Mouse (Mus musculus): ENCODE results near the gene Fastk. TPM values are rescaled to one million over a fixed set of nuclear protein-coding genes. Genes with fewer than 3 reads are reported as not detected.
A peak's percentile ranks its signal among the peaks of the same experiment; 100 is the strongest.

Fastk gene
- polyA plus RNA-seq, 1 experiment from 2014 or later = 117 TPM

GRCm38 (mm10) chr5:24426037-24426432 is 19.1 kb downstream of the Fastk start:
- WGBS = under 1% methylated on average over 10 of the region's 10 CpGs
- peaks cover 20% of the 10 kb centered on the region for H3K36me3 ChIP-seq (ENCODE audit: insufficient read depth, low read length)
- ATAC-seq (replicated peaks; ENCODE audit: low FRiP score, low read depth) (no peak), DNase-seq (ENCODE audit: low spot score) (peak; percentile 35)
- no peak for TF ChIP-seq CTCF (IDR thresholded peaks at IDR 0.05; ENCODE audit: low read depth)
- H3K27me3 ChIP-seq (ENCODE audit: insufficient read depth, low read length) = no peaks in the 10 kb centered on the region
- H3K27ac ChIP-seq = no peak overlapping the region
- peak overlapping the region; percentile 69 for H3K4me2 ChIP-seq (ENCODE audit: low read length)
- peaks cover 30% of the 10 kb centered on the region for H3K4me1 ChIP-seq (replicated peaks; ENCODE audit: insufficient read depth, low read length)
- peak overlapping the region; percentile 71 for H3K9ac ChIP-seq (ENCODE audit: low read depth, low read length)
- H3K9me3 ChIP-seq (replicated peaks; ENCODE audit: low read length) = no peaks in the 10 kb centered on the region
- H3K4me3 ChIP-seq (replicated peaks; ENCODE audit: low read depth, low read length) = peak overlapping the region; percentile 62

- Histone ChIP-seq H3K27me3 (ENCODE audit: insufficient read depth, low read length) (no peaks in the 10 kb centered on the region), H3K4me1 (replicated peaks; ENCODE audit: insufficient read depth, low read length) (peaks cover 30% of the 10 kb centered on the region), H3K9me3 (replicated peaks; ENCODE audit: low read length) (no peaks in the 10 kb centered on the region), H3K4me3 (replicated peaks; ENCODE audit: low read depth, low read length) (peak overlapping the region; percentile 62), H3K9ac (ENCODE audit: low read depth, low read length) (peak overlapping the region; percentile 71), H3K4me2 (ENCODE audit: low read length) (peak overlapping the region; percentile 69), H3K36me3 (ENCODE audit: insufficient read depth, low read length) (peaks cover 16% of the 10 kb centered on the region), H3K27ac (peak overlapping the region; percentile 95)
- ATAC-seq (replicated peaks; ENCODE audit: low FRiP score, low read depth) (no peak), DNase-seq (ENCODE audit: low spot score) (peak; percentile 71)
- peak; percentile 43 for TF ChIP-seq CTCF (IDR thresholded peaks at IDR 0.05; ENCODE audit: low read depth)
- under 1% methylated on average over 27 of the region's 30 CpGs for WGBS
These were observed 19.6 kb downstream of the Fastk start for GRCm38 (mm10) chr5:24425421-24426036.

- Histone ChIP-seq H3K4me1 (replicated peaks; ENCODE audit: insufficient read depth, low read length) (peaks cover 30% of the 10 kb centered on the region), H3K9ac (ENCODE audit: low read depth, low read length) (peak overlapping the region; percentile 71), H3K27me3 (ENCODE audit: insufficient read depth, low read length) (no peaks in the 10 kb centered on the region), H3K4me3 (replicated peaks; ENCODE audit: low read depth, low read length) (peak overlapping the region; percentile 62), H3K27ac (peak overlapping the region; percentile 95), H3K36me3 (ENCODE audit: insufficient read depth, low read length) (peaks cover 13% of the 10 kb centered on the region), H3K9me3 (replicated peaks; ENCODE audit: low read length) (no peaks in the 10 kb centered on the region), H3K4me2 (ENCODE audit: low read length) (peak overlapping the region; percentile 69)
- TF ChIP-seq CTCF (IDR thresholded peaks at IDR 0.05; ENCODE audit: low read depth) = no peak
- WGBS = under 1% methylated on average over 58 of the region's 60 CpGs
- DNase-seq (ENCODE audit: low spot score) = peak; percentile 92
- peak; percentile 6 for ATAC-seq (replicated peaks; ENCODE audit: low FRiP score, low read depth)
These were observed 20.2 kb downstream of the Fastk start for GRCm38 (mm10) chr5:24424861-24425411.

- H3K36me3 ChIP-seq (ENCODE audit: insufficient read depth, low read length) = 0 out of 2 replicates have a peak, but pooled peaks cover 6% of the 10 kb centered on the region
- no peak for TF ChIP-seq CTCF (IDR thresholded peaks at IDR 0.05; ENCODE audit: low read depth)
- peaks cover 30% of the 10 kb centered on the region for H3K4me1 ChIP-seq (replicated peaks; ENCODE audit: insufficient read depth, low read length)
- ATAC-seq (replicated peaks; ENCODE audit: low FRiP score, low read depth) (peak; percentile 19), DNase-seq (ENCODE audit: low spot score) (peak; percentile 29)
- H3K4me2 ChIP-seq (ENCODE audit: low read length) = peak overlapping the region; percentile 69
- H3K27me3 ChIP-seq (ENCODE audit: insufficient read depth, low read length) = no peaks in the 10 kb centered on the region
- H3K9me3 ChIP-seq (replicated peaks; ENCODE audit: low read length) = no peaks in the 10 kb centered on the region
- WGBS = 7% methylated on average over 21 of the region's 21 CpGs
- peak overlapping the region; percentile 62 for H3K4me3 ChIP-seq (replicated peaks; ENCODE audit: low read depth, low read length)
- peak overlapping the region; percentile 95 for H3K27ac ChIP-seq
- H3K9ac ChIP-seq (ENCODE audit: low read depth, low read length) = peak overlapping the region; percentile 71
These were observed 20.9 kb downstream of the Fastk start for GRCm38 (mm10) chr5:24424004-24424781.

- DNase-seq (ENCODE audit: low spot score) (peak; percentile 100), ATAC-seq (replicated peaks; ENCODE audit: low FRiP score, low read depth) (peak; percentile 90)
- H3K27ac ChIP-seq = peak within 1 kb of the TSS; percentile 95
- 0 out of 2 replicates have a peak, but pooled peaks cover 9% of the 10 kb centered on the region for H3K36me3 ChIP-seq (ENCODE audit: insufficient read depth, low read length)
- WGBS = under 1% methylated on average over 46 of the region's 46 CpGs
- peaks cover 27% of the 10 kb centered on the region for H3K4me1 ChIP-seq (replicated peaks; ENCODE audit: insufficient read depth, low read length)
- no peaks in the 10 kb centered on the region for H3K27me3 ChIP-seq (ENCODE audit: insufficient read depth, low read length)
- peak; percentile 8; the same call in 1 of the 2 replicates for TF ChIP-seq CTCF (IDR thresholded peaks at IDR 0.05; ENCODE audit: low read depth)
- peak within 1 kb of the TSS; percentile 62 for H3K4me3 ChIP-seq (replicated peaks; ENCODE audit: low read depth, low read length)
- H3K9me3 ChIP-seq (replicated peaks; ENCODE audit: low read length) = no peaks in the 10 kb centered on the region
- peak within 1 kb of the TSS; percentile 71 for H3K9ac ChIP-seq (ENCODE audit: low read depth, low read length)
- peak within 1 kb of the TSS; percentile 73 for H3K4me2 ChIP-seq (ENCODE audit: low read length)
These were observed 21.7 kb downstream of the Fastk start, which contains the start of the genes Cdk5 and Slc4a2 for GRCm38 (mm10) chr5:24423129-24424003. Cdk5 (minus strand) TSS chr5:24423530. Slc4a2 (plus strand) TSS chr5:24423837.
